8 mouse cellular contexts compared by ENCODE assay signal in the genomic region with DNA sequence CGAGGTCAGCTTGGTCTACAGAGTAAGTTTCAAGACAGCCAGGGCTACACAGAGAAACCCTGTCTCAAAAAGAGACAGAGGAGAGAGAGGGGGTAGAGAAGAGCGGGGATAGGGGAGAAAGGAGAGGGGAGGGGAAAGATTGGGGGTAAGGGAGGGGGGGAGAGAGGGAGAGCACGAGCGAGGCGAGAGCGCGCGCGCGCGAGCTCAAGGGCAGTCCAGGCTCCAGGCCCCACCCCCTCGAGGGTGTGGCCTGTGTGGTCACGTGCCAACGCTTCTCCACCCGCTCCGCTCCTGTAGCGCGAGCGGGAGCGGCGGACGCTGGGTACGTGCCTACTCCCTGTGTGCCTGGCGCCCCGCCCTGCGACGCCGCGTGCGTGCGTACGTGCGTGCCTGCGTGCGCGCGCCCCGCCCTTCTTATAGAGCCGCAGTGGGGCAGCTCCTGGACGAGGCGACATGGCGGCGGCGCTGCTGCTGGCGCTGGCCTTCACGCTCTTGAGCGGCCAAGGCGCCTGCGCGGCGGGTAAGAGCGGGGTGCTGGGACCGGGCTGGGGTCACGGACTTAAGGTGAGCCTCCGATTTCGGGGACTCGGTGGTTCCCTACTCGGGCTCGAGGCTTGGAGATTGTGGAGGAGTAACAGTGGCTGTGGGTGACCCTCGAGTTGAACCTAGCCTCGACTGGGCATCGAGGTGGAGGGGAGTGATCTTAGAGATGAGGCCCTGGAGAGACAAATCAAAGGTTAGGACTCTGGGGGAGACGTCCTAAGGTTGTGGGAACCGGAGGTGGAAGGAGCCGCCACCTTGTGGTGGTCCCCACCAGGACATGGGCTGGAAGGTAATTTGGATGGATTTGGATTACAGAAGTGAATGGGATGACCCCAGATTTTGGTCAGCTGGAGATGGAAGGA. TPM values are rescaled to one million over a fixed set of nuclear protein-coding genes. Genes with fewer than 3 reads are reported as not detected.
DNase-seq lines count a peak whose midpoint lies in the region; ATAC-seq lines count a peak whose summit lies in the region.

TSS of gene Bsg (plus strand) at position 427 of the 905 bp plus-strand sequence.

- peak within 1 kb of the TSS; percentile 73 for H3K4me2 ChIP-seq in forebrain, embryonic 11.5 days (ENCODE audit: low read depth, low read length, severe bottlenecking)
- H3K4me2 ChIP-seq in heart, embryonic 16.5 days (ENCODE audit: low read depth, low read length): peak within 1 kb of the TSS; percentile 97
- peak within 1 kb of the TSS; percentile 87 for H3K4me2 ChIP-seq in liver, embryonic 15.5 days
- peak within 1 kb of the TSS; percentile 95 for H3K4me2 ChIP-seq in neural tube, embryonic 12.5 days (replicated peaks)

- peak; percentile 95 to 97 for DNase-seq in CD8-positive naive resting alpha-beta T cell, adult 2 months (ENCODE audit: low read depth in 2 of 2, low spot score in 2 of 2)
- DNase-seq in c-Kit-positive CD71-negative TER-119-negative erythroid progenitor cells, embryonic 14.5 days (ENCODE audit: low read depth): peak; percentile 98
- DNase-seq in forebrain, embryonic 11.5 days (ENCODE audit: low spot score): peak; percentile 99
- DNase-seq in kidney, postnatal 36 days: peak; percentile 99 to 100
- peak; percentile 96 for DNase-seq in telencephalon, adult 2 months (ENCODE audit: low read depth, low spot score)

- peak within 1 kb of the TSS; percentile 92 for H3K9ac ChIP-seq in forebrain, embryonic 11.5 days (ENCODE audit: low read length)
- peak within 1 kb of the TSS; percentile 98 for H3K9ac ChIP-seq in heart, embryonic 16.5 days (ENCODE audit: low read length)
- H3K9ac ChIP-seq in liver, embryonic 15.5 days: peak within 1 kb of the TSS; percentile 97
- H3K9ac ChIP-seq in neural tube, embryonic 12.5 days: peak within 1 kb of the TSS; percentile 80

- H3K27me3 ChIP-seq in forebrain, embryonic 11.5 days (ENCODE audit: control insufficient read depth, insufficient read depth, low read length): no peaks in the 10 kb centered on the region
- H3K27me3 ChIP-seq in heart, embryonic 16.5 days (ENCODE audit: control insufficient read depth, insufficient read depth, low read length): no peaks in the 10 kb centered on the region
- no peaks in the 10 kb centered on the region for H3K27me3 ChIP-seq in liver, embryonic 15.5 days
- H3K27me3 ChIP-seq in neural tube, embryonic 12.5 days (replicated peaks): no peaks in the 10 kb centered on the region

- peak within 1 kb of the TSS; percentile 84 for H3K4me3 ChIP-seq in forebrain, embryonic 11.5 days (ENCODE audit: low read depth, low read length)
- H3K4me3 ChIP-seq in heart, embryonic 16.5 days (ENCODE audit: low read length): peak within 1 kb of the TSS; percentile 92
- peak within 1 kb of the TSS; percentile 94 for H3K4me3 ChIP-seq in liver, embryonic 15.5 days (replicated peaks)
- peak within 1 kb of the TSS; percentile 65 for H3K4me3 ChIP-seq in neural tube, embryonic 12.5 days

- under 1% methylated on average over 53 of the region's 65 CpGs for WGBS in forebrain, embryonic 11.5 days
- WGBS in heart, embryonic 16.5 days: under 1% methylated on average over 63 of the region's 65 CpGs
- WGBS in liver, embryonic 15.5 days (ENCODE audit: insufficient replicate concordance): under 1% methylated on average over 56 of the region's 65 CpGs
- under 1% methylated on average over 65 of the region's 65 CpGs for WGBS in neural tube, embryonic 12.5 days

- ATAC-seq in forebrain, embryonic 11.5 days (replicated peaks; ENCODE audit: low FRiP score): peak; percentile 97
- peak; percentile 94 for ATAC-seq in heart, embryonic 16.5 days (replicated peaks; ENCODE audit: extremely low read depth, insufficient read depth, low FRiP score)
- peak; percentile 88 for ATAC-seq in liver, embryonic 15.5 days (ENCODE audit: insufficient read depth)
- ATAC-seq in neural tube, embryonic 12.5 days (ENCODE audit: low FRiP score, low read depth): peak; percentile 95

- peaks cover 16% of the 10 kb centered on the region for H3K4me1 ChIP-seq in forebrain, embryonic 11.5 days (replicated peaks; ENCODE audit: control insufficient read depth, insufficient read depth, low read length)
- H3K4me1 ChIP-seq in heart, embryonic 16.5 days (ENCODE audit: control insufficient read depth, insufficient read depth, low read length): peaks cover 55% of the 10 kb centered on the region
- peaks cover 63% of the 10 kb centered on the region for H3K4me1 ChIP-seq in liver, embryonic 15.5 days (replicated peaks)
- peaks cover 31% of the 10 kb centered on the region for H3K4me1 ChIP-seq in neural tube, embryonic 12.5 days

- H3K27ac ChIP-seq in forebrain, embryonic 11.5 days (ENCODE audit: low read depth, low read length): peak within 1 kb of the TSS; percentile 72; the same call in 1 of the 2 replicates
- peak within 1 kb of the TSS; percentile 91 for H3K27ac ChIP-seq in heart, embryonic 16.5 days (ENCODE audit: low read length)
- H3K27ac ChIP-seq in liver, embryonic 15.5 days (replicated peaks): peak within 1 kb of the TSS; percentile 96
- H3K27ac ChIP-seq in neural tube, embryonic 12.5 days: no peak within 1 kb of the TSS

- peaks cover 6% of the 10 kb centered on the region; the same call in 1 of the 2 replicates for H3K36me3 ChIP-seq in forebrain, embryonic 11.5 days (ENCODE audit: control insufficient read depth, insufficient read depth, low read length)
- H3K36me3 ChIP-seq in heart, embryonic 16.5 days (ENCODE audit: control insufficient read depth, insufficient read depth): peaks cover 3% of the 10 kb centered on the region
- peaks cover 33% of the 10 kb centered on the region for H3K36me3 ChIP-seq in liver, embryonic 15.5 days (replicated peaks)
- H3K36me3 ChIP-seq in neural tube, embryonic 12.5 days: peaks cover 9% of the 10 kb centered on the region

- no peaks in the 10 kb centered on the region for H3K9me3 ChIP-seq in forebrain, embryonic 11.5 days (ENCODE audit: control insufficient read depth, low read length)
- H3K9me3 ChIP-seq in heart, embryonic 16.5 days (replicated peaks; ENCODE audit: control insufficient read depth, low read length): no peaks in the 10 kb centered on the region
- H3K9me3 ChIP-seq in liver, embryonic 15.5 days (replicated peaks): no peaks in the 10 kb centered on the region
- no peaks in the 10 kb centered on the region for H3K9me3 ChIP-seq in neural tube, embryonic 12.5 days

RNA-seq across cellular contexts. Expression of gene Bsg, which starts in this region (rescaled TPM):
- polyA plus RNA-seq in forebrain, embryonic 11.5 days (2014; fragmentation: Nextera tagmentation; extraction: Ambion mirVana): 551 and 582 TPM in 2 replicates
- 1,046 and 1,072 TPM in 2 replicates for polyA plus RNA-seq in heart, embryonic 16.5 days (2015; fragmentation: Nextera tagmentation; extraction: Ambion mirVana)
- 980 and 1,043 TPM in 2 replicates for polyA plus RNA-seq in liver, embryonic 15.5 days (2015; fragmentation: Nextera tagmentation; extraction: Ambion mirVana)
- 634 and 639 TPM in 2 replicates for polyA plus RNA-seq in neural tube, embryonic 12.5 days (2016; fragmentation: Nextera tagmentation; extraction: Ambion mirVana)
